Mouse (Mus musculus): ENCODE results near the gene Clp1. TPM values are rescaled to one million over a fixed set of nuclear protein-coding genes. Genes with fewer than 3 reads are reported as not detected.

The Clp1 gene
- total RNA-seq (2023), result 10 to 100 TPM; 23.8 to 30.5 TPM

GRCm38 (mm10) chr2:84727172-84727858, at the start of gene Clp1:
TSS of gene Clp1 (minus strand) at chr2:84727350.

GRCm38 (mm10) chr2:84775241-84775640, 48.1 kb upstream of the Clp1 start, which contains the start of gene Serping1:
TSS of gene Serping1 (minus strand) at chr2:84775444.

GRCm38 (mm10) chr2:84743561-84743960, 16.4 kb upstream of the Clp1 start, which contains the start of gene Gm19426:
TSS of gene Gm19426 (minus strand) at chr2:84743655.

GRCm38 (mm10) chr2:84733579-84734300, 6.6 kb upstream of the Clp1 start, which contains the start of gene Ypel4:
TSS of gene Ypel4 (plus strand) at chr2:84734058.

GRCm38 (mm10) chr2:84714811-84715561, 12.2 kb downstream of the Clp1 start, which contains the start of gene Zdhhc5:
TSS of gene Zdhhc5 (minus strand) at chr2:84715180.

GRCm38 (mm10) chr2:84679016-84679415, 48.1 kb downstream of the Clp1 start, which contains the start of gene Tmx2:
TSS of gene Tmx2 (minus strand) at chr2:84679140.

GRCm38 (mm10) chr2:84677968-84678880, 48.9 kb downstream of the Clp1 start, which contains the start of the genes Gm28635 and Med19:
TSS of gene Gm28635 (minus strand) at chr2:84678041.
TSS of gene Med19 (plus strand) at chr2:84678402.

Other genes starting within 250 kb of the Clp1 start
- gene Ctnnd1, start 76.6 kb downstream of the Clp1 start, total RNA-seq (2023), result 1 to 10 TPM; 3.5 to 4.8 TPM
- not detected for gene Btbd18, start 68.3 kb downstream of the Clp1 start, total RNA-seq (2023)
- 10 to 100 TPM; 41.3 to 53.3 TPM for gene Selenoh, start 56.6 kb downstream of the Clp1 start, total RNA-seq (2023)
- not detected for gene Gm28635, start 49.3 kb downstream of the Clp1 start, total RNA-seq (2023)
- 10 to 100 TPM; 19.3 to 19.8 TPM for gene Med19, start 48.9 kb downstream of the Clp1 start, total RNA-seq (2023)
- gene Tmx2, start 48.2 kb downstream of the Clp1 start, total RNA-seq (2023), result 10 to 100 TPM; 46.0 to 47.6 TPM
- 10 to 100 TPM; 58.9 to 60.5 TPM for gene Zdhhc5, start 12.2 kb downstream of the Clp1 start, total RNA-seq (2023)
- gene Ypel4, start 6.7 kb upstream of the Clp1 start, total RNA-seq (2023), result not detected
- gene Gm19426, start 16.3 kb upstream of the Clp1 start, total RNA-seq (2023), result not detected
- gene Serping1, start 48.1 kb upstream of the Clp1 start, total RNA-seq (2023), result under 1 TPM in 1 of 2 experiments, not detected in 1; 0.29 TPM
- 10 to 100 TPM; 11.8 to 13.3 TPM for gene Ube2l6, start 71.5 kb upstream of the Clp1 start, total RNA-seq (2023)
- not detected for gene Smtnl1, start 95.3 kb upstream of the Clp1 start, total RNA-seq (2023)
- 10 to 100 TPM; 18.6 to 21.9 TPM for gene Timm10, start 99.6 kb upstream of the Clp1 start, total RNA-seq (2023)
- 1 to 10 TPM; 5.4 to 8.1 TPM for gene Slc43a1, start 111.5 kb upstream of the Clp1 start, total RNA-seq (2023)
- under 1 TPM in 1 of 2 experiments, not detected in 1; 0.55 TPM for gene Rtn4rl2, start 159.4 kb upstream of the Clp1 start, total RNA-seq (2023)
- gene Slc43a3, start 209.2 kb upstream of the Clp1 start, total RNA-seq (2023), result 1 to 10 TPM; 5.3 to 7.5 TPM

Measured in B cell, adult 67 days (primary cell).